Mouse (Mus musculus) thymus, adult 2 months (tissue): ENCODE results near the gene Grik5.

ENCODE experiments used
- CTCF ChIP-seq: fragments of 200-500 bp; IDR thresholded peaks from 2 replicates; pipeline ENCODE4 v1.5.1; 2012; ENCODE audit warnings: mild to moderate bottlenecking, control low read depth, low read length, moderate library complexity, borderline replicate concordance; ENCODE audit not compliant: control insufficient read depth, poor library complexity, insufficient read depth; ENCODE audit errors: extremely low read depth
- POLR2A ChIP-seq: fragments of 200-500 bp; IDR thresholded peaks from 2 replicates; pipeline ENCODE4 v1.6.1; 2012; ENCODE audit warnings: mild to moderate bottlenecking, low read length, control low read depth, moderate library complexity; ENCODE audit not compliant: control insufficient read depth, poor library complexity, insufficient read depth; ENCODE audit errors: extremely low read depth

DNA sequence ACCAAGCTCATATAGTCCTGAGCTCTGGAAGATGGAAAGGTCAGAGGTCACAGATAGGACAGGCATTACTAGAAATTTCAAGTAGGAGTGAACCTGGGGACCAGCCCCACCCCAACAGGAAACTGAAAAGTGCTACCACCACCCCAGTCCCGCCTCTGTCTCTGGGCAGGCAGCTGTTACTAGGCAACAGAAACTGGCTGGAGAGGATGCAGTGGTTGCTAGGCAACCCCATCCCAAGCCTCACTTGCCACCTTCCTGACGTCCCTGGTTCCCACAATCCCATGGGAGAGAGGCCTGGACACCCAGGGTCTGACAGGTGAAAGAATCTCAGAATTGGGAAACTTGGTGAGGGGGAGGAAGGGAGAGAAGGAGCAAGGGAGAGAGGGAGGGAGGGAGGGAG lies 3.4 kb downstream of the Grik5 start:
- TF ChIP-seq CTCF (no peak), POLR2A (no peak)
